Mouse (Mus musculus) lung, postnatal 36 days (tissue): ENCODE results near the gene Cacna1s.

Experiments
- DNase-seq: peaks from one replicate; pipeline ENCODE4 v3.0.0; 2022; ENCODE audit warnings: mixed read lengths

The Cacna1s gene

DNA sequence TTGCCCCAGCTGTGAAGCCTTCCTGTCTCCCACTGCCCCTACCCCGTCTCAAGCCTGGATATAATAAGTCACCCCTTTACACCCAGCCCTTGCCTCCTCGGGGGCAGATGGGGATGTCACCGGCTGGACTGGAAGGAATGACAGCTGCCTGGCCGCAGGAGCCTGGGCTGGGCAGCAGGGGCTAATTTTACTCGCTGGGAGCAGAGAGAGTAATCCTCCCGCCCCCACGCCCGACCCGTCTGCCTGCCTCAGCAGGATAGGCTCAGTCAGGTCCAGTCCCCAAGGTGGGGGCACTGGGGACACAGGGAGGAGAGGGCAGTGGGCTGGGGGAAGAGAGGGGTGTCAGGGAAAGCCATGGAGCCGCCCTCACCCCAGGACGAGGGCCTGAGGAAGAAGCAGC lies at the start of gene Cacna1s:
Gene Cacna1s (plus strand): TSS at position 204 of the 400 bp plus-strand sequence.
- no peak for DNase-seq

DNA sequence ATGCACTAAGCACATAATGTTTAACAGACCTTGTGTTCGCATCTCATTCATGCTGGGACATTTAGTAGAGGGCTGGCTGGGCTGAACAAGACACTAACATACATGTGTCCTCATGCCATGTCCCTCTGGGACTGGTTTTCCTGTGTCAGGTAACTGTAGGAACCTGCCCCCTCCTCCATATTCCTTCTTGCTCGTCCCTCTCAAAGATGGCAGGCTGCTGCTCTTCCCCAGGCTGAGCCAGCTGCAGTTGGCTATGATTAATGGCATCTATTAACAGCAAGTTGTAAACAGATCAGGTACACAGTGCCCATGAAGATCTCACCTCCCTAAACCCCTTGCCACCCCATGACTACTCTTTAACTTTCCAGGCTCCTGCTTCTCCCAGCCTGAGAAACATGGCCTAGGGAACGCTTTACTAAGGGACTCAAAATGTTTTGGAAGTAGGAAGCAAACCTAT lies 46.2 kb upstream of the Cacna1s start, which contains the start of gene Igfn1:
Gene Igfn1 (minus strand): TSS at position 51 of the 457 bp plus-strand sequence.
- DNase-seq, result no peak

DNA sequence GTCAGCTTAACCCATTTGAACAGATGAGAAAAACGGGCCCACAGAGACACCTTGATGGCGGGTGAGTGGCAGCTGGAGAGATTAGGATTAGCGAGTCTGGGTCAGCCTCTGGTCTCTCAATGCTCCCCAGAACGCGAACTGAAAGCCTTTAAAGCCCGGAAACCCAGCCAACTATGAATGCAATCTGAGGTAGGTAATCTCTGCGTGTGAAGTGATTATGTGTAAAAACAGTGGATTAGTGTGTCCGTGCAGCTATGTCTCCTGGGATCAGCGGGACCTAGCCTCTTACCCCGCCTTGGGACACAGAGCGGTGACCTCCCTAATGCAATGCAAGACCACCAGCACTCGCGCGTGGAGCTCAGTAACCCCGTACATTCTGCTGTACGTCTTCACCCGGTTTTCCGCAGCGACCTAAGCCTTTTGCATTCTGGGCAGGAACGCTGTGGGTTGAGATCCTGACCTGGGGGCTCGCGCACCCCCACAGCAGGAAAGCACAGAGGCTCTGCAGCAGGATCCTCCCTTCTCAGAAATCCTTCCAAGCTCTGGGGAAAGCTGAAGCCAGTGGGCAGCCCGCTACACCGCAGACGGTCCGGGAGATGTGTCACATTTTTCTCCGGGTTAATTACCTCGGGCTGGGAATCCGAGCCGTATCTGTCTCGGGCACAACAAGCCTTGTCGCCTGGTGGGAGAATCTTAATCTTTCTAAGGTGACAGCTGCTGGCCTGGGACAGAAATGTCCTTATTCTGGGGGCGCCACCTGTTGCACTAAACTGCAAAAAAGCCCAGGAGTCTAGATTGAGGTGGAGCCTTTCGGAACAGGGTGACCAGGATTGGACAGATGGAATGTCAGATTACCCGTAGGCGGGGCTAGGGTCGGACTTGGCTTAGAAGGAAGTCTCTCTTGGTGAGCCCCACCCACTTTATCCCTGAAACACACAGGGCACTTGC lies 45.1 kb upstream of the Cacna1s start, which contains the start of gene Tmem9:
Gene Tmem9 (plus strand): TSS at position 940 of the 948 bp plus-strand sequence.
- DNase-seq, result peak; percentile 96

- no peak for DNase-seq
Measured at GRCm38 (mm10) chr1:136008159-136008533, 44.4 kb upstream of the Cacna1s start.

DNA sequence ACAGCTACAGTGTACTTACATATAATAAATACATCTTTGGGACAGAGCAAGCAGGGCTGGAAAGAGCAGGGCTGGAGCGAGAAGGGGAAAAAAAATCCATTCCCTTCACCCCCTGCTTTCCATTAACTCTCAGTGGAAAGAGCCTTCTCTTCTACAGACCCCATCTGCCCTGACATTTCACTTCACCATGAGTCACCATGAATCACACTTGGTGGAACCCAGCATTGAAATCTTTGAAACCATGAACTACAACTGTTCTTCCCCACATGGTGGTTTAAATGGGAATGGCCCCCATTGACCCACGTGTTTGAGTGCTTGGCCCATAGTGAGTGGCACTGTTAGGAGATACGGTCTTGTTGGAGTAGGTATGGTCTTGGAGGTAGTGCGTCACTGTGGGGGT lies 42.3 kb upstream of the Cacna1s start:
- DNase-seq, result no peak

DNA sequence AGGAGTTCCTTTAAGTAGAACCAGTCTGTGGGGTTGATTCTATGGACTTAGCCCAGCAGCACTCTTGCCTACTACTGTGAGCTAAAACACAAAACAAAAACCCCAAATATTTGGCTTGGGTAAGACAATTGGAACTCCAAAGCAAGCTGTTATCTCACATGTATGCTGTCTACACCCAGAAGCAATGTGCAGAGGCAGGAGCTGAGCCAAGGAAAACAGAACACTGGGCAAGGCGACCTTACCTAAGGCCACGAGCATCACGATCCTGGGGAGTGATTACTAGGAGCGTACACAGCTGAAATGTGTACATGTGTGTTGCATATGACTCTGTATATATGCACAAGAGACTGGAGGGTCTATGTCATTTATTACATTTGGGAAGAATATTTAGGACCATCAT lies 39.0 kb upstream of the Cacna1s start:
- no peak for DNase-seq

- no peak for DNase-seq
Measured at GRCm38 (mm10) chr1:136014796-136015502, 37.6 kb upstream of the Cacna1s start.

DNA sequence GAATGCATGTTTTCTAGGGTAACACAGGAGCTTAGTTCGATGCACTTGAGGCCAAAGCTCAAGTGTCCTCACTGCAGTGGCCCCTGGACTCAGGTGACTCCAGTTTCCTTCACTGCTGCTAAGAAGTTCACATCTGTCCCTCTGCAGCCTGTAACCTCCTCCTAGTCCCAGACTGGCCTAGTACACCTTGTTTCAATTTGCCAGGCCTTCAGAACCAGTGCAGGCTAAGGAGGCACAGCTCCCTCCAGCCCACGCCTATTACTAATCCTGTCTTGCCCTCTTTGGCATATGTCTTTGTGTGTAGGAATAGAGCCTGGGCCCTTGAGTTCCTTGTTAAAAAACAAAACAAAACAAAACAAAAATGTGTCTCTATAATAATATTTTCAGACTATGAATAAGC lies 35.2 kb upstream of the Cacna1s start:
- DNase-seq, result no peak

DNA sequence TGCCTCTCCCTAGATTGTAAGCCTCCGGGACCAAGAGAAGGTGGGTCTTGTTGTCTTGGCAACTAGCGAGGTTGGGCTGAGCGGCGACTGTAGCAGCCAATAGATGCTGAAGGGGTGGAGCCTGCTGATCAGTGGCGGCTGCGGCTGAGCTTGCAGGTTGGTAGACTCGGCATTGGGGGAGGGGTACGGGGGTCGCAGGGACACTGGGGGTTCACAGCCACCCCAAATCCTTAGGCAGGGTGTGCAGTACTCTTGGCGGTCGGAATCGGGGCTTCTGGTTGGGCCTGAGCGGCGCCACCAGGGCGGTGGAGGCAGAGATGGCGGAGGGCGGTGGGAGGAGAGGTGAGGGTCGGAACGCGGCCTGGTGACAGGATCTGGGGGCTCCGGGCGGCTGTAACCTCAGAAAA lies 34.6 kb upstream of the Cacna1s start:
- peak; percentile 96 for DNase-seq

- peak; percentile 44 for DNase-seq
Measured at GRCm38 (mm10) chr1:136018390-136019189, 34.0 kb upstream of the Cacna1s start.

- no peak for DNase-seq
Measured at GRCm38 (mm10) chr1:136030201-136030600, 22.3 kb upstream of the Cacna1s start.

DNA sequence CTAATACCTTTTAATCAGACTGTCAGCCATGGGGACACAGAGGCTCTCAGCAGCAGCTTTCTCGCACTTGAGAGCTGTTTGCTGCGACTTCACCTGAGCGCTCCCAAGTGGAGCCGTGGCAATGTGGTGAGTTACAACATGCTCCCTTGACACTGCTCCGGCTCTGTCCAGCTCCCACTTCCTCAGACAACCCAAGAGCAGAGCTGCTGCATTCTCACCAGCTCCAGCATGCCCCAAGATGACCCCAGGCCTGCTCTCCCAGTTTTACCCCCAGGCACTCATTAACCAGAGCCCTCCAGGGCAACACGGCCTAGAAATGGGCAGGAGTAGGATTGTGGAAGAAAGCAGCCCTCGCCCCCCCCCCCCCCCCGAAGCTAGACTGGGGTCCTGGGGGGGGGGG lies 20.9 kb upstream of the Cacna1s start:
- no peak for DNase-seq

DNA sequence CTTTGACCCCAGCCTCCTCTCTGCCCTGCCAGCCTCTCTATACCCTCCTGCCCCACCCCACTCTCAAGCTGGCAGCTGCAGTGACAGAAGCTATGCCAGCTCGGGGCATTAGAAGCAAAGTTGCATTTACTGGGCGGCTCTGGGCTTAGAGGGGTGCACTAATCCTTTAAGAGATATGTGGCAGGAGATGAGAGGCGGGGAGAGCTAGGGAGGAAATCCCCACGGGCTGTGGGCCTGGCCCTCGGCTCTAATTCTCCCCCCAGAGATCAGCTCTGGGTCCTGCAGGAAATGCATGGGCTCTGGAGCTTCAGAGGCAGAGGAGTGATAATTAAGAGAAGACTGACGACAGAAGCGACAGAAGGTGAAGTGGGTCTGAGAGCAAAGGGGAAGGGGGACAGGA lies 19.6 kb upstream of the Cacna1s start:
- DNase-seq, result no peak

- DNase-seq, result no peak
Measured at GRCm38 (mm10) chr1:136038746-136039538, 13.6 kb upstream of the Cacna1s start.

DNA sequence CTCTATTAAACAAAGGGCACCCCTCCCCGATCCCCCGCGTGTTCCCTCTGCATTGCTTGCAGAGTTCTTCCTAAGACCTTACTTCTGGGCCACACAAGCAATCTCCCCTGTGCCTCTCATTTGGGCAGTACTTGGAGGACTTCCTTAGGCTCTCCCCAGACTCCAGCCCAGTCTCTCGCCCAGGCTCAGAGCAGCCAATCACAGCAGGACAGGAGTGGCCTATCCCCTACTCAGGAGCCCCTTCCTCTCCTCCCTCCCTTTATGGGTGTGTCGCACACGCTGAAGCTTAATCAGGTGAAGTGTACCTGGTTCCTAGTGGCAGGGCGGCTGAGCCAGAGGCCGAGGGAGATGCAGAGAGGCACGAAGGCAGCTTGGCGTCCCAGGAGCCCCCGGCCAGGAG lies 12.1 kb upstream of the Cacna1s start:
- no peak for DNase-seq

- DNase-seq, result no peak
Measured at GRCm38 (mm10) chr1:136040874-136041273, 11.7 kb upstream of the Cacna1s start.

DNA sequence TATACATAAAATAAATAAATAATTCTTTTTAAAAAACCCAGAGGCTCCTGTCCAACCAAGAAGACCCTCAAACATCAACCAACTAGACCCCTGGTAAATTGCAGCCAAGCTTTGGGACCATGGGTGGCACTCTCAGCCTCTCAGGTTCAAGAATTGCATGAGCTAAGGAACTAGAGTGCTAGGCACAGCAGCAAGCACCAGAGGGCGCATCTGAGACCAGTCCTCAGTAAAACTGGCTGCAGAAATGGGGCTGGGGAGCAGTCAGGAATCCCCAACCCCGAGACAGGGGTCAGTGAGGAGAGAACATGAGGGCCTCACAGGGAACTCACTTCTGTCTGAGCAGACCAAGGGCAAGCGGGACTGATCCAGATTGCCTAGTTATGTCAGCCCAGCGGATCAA lies 6.8 kb upstream of the Cacna1s start:
- peak; percentile 65 for DNase-seq

GRCm38 (mm10) chr1:136047432-136047831 lies 5.1 kb upstream of the Cacna1s start:
- peak; percentile 10 for DNase-seq

- DNase-seq, result no peak
Measured at GRCm38 (mm10) chr1:136047894-136048293, 4.7 kb upstream of the Cacna1s start.

DNA sequence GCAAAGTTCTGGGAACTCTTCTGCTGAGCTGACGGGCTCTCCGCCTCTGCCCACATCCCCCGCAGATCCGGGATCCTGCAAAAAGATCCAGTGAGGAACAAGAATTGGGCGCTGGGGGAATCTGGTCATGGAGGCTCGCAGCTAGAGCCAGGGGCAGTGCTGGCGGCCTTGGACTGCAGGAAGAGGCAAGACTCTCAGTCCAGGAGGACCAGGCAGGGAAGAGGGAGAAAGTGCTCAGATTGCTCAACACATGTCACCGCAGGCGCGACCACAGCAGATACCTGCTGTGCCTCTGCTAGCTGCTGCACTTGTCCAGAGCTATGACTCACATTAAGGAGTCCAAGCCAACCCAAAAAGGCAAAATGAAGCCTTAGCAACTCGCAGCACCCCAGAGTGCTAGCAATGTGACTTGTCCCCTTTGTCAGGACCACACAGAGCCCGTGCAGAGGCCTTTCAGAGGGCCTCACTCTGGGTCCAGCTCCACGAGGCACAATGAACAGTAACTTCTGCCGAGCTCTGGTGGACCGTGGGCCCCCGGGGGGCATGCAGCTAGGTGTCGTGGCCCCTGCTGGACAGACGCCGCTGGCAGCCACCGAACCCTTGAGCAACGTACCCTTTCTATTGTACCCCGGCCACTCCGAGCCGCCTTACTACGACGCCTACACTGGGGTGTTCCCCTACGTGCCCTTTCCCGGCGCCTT lies 2.1 kb upstream of the Cacna1s start, which contains the start of gene Ascl5:
Gene Ascl5 (plus strand): TSS at position 493 of the 701 bp plus-strand sequence.
- DNase-seq, result peak; percentile 7

DNA sequence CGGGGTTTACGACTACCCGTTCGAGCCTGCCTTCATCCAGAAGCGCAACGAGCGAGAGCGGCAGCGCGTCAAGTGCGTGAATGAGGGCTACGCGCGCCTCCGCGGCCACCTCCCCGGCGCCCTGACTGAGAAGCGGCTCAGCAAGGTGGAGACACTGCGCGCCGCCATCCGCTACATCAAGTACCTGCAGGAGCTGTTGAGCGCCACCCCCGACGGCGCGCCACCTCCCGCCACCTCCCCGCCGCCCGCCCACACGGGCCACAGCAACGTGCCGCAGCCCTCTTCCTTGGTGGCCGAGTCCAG lies 1.6 kb upstream of the Cacna1s start:
- DNase-seq, result peak; percentile 12
